Mouse (Mus musculus) heart, postnatal 4 days (tissue): Measurements from ENCODE around the gene Naxd. TPM values are rescaled to one million over a fixed set of nuclear protein-coding genes. Genes with fewer than 3 reads are reported as not detected.
"Not testable (repeated sequence)": the region's sequence is repeated elsewhere in the genome, so short reads cannot be mapped to it uniquely, and the experiment has no call there.

Experiments used
- DNase-seq: peaks from one replicate; pipeline ENCODE4 v3.0.0; 2021
- total RNA-seq, 2 experiments: library from RNA; stranded (reverse); gene quantifications; 2 replicates each; pipeline ENCODE4 v1.2.3; 2021

The Naxd gene
- total RNA-seq, 2 experiments from 2014 or later = 37.1 to 39.1 TPM

GRCm38 (mm10) chr8:11473072-11473471 lies 24.2 kb upstream of the Naxd start:
- DNase-seq = peak; percentile 52

- DNase-seq = no peak
These were observed 21.9 kb upstream of the Naxd start for GRCm38 (mm10) chr8:11475397-11475796.

- DNase-seq = no peak
These were observed 21.4 kb upstream of the Naxd start for GRCm38 (mm10) chr8:11475876-11476275.

- peak; percentile 69 for DNase-seq
These were observed 20.7 kb upstream of the Naxd start for GRCm38 (mm10) chr8:11476338-11477177.

- DNase-seq = no peak
These were observed 20.1 kb upstream of the Naxd start for GRCm38 (mm10) chr8:11477178-11477553.

GRCm38 (mm10) chr8:11477811-11478761 lies 19.2 kb upstream of the Naxd start, which contains the start of gene Rab20:
Rab20 (minus strand) TSS chr8:11478710.
- DNase-seq = peak; percentile 83

GRCm38 (mm10) chr8:11478807-11479527 lies 18.3 kb upstream of the Naxd start:
- no peak for DNase-seq

- no peak for DNase-seq
These were observed 17.7 kb upstream of the Naxd start for GRCm38 (mm10) chr8:11479591-11479990.

GRCm38 (mm10) chr8:11481876-11482275 lies 15.4 kb upstream of the Naxd start:
- no peak for DNase-seq

- no peak for DNase-seq
These were observed 14.8 kb upstream of the Naxd start for GRCm38 (mm10) chr8:11482537-11482936.

GRCm38 (mm10) chr8:11486142-11486541 lies 11.2 kb upstream of the Naxd start:
- peak; percentile 87 for DNase-seq

GRCm38 (mm10) chr8:11487229-11487628 lies 10.1 kb upstream of the Naxd start:
- DNase-seq = no peak

- DNase-seq = not testable (repeated sequence)
These were observed 5.0 kb upstream of the Naxd start for GRCm38 (mm10) chr8:11492340-11492739.

GRCm38 (mm10) chr8:11498281-11498680 lies 975 bp downstream of the Naxd start:
- no peak for DNase-seq

- DNase-seq = no peak
These were observed 1.6 kb downstream of the Naxd start for GRCm38 (mm10) chr8:11498786-11499485.

GRCm38 (mm10) chr8:11503476-11504232 lies 6.3 kb downstream of the Naxd start:
- DNase-seq = no peak

GRCm38 (mm10) chr8:11506074-11506473 lies 8.8 kb downstream of the Naxd start:
- no peak for DNase-seq

- peak; percentile 79 for DNase-seq
These were observed 9.5 kb downstream of the Naxd start for GRCm38 (mm10) chr8:11506802-11507201.

- no peak for DNase-seq
These were observed 11.6 kb downstream of the Naxd start for GRCm38 (mm10) chr8:11508880-11509279.

- DNase-seq = no peak
These were observed 13.7 kb downstream of the Naxd start for GRCm38 (mm10) chr8:11510971-11511370.

GRCm38 (mm10) chr8:11512711-11513110 lies 15.4 kb downstream of the Naxd start:
- DNase-seq = no peak
